Mouse (Mus musculus): ENCODE data around the gene Dguok. TPM values are rescaled to one million over a fixed set of nuclear protein-coding genes. Genes with fewer than 3 reads are reported as not detected.

Dguok gene
- total RNA-seq, 2 experiments from 2014 or later, result 35.3 to 51.7 TPM

GRCm38 (mm10) chr6:83456131-83456983 lies 50.4 kb downstream of the Dguok start:
- peak; percentile 45 for ATAC-seq (replicated peaks; ENCODE audit: poor library complexity)

GRCm38 (mm10) chr6:83455328-83456130 lies 51.2 kb downstream of the Dguok start:
- ATAC-seq (replicated peaks; ENCODE audit: poor library complexity), result peak; percentile 42

- no peak; the same call in 1 of the 2 replicates for ATAC-seq (replicated peaks; ENCODE audit: poor library complexity)
These were observed 53.1 kb downstream of the Dguok start for GRCm38 (mm10) chr6:83453706-83454105.

- peak; percentile 10; the same call in 1 of the 2 replicates for ATAC-seq (replicated peaks; ENCODE audit: poor library complexity)
These were observed 56.1 kb downstream of the Dguok start for GRCm38 (mm10) chr6:83450451-83451303.

- peak; percentile 46 for ATAC-seq (replicated peaks; ENCODE audit: poor library complexity)
These were observed 57.3 kb downstream of the Dguok start for GRCm38 (mm10) chr6:83449440-83449839.

- 0 out of 2 replicates have a peak, but pooled peaks have one; percentile 2 for ATAC-seq (replicated peaks; ENCODE audit: poor library complexity)
These were observed 57.9 kb downstream of the Dguok start for GRCm38 (mm10) chr6:83448911-83449310.

GRCm38 (mm10) chr6:83447031-83447430 lies 59.7 kb downstream of the Dguok start:
- ATAC-seq (replicated peaks; ENCODE audit: poor library complexity), result no peak

- ATAC-seq (replicated peaks; ENCODE audit: poor library complexity), result no peak
These were observed 61.0 kb downstream of the Dguok start for GRCm38 (mm10) chr6:83445796-83446195.

GRCm38 (mm10) chr6:83443441-83444340 lies 63.1 kb downstream of the Dguok start:
- ATAC-seq (replicated peaks; ENCODE audit: poor library complexity), result no peak

GRCm38 (mm10) chr6:83442639-83443038 lies 64.1 kb downstream of the Dguok start:
- no peak for ATAC-seq (replicated peaks; ENCODE audit: poor library complexity)

- peak; percentile 86 for ATAC-seq (replicated peaks; ENCODE audit: poor library complexity)
These were observed 65.3 kb downstream of the Dguok start for GRCm38 (mm10) chr6:83441259-83442061.

GRCm38 (mm10) chr6:83440510-83441258 lies 66.1 kb downstream of the Dguok start:
- no peak for ATAC-seq (replicated peaks; ENCODE audit: poor library complexity)

- no peak for ATAC-seq (replicated peaks; ENCODE audit: poor library complexity)
These were observed 66.6 kb downstream of the Dguok start for GRCm38 (mm10) chr6:83440197-83440509.

- ATAC-seq (replicated peaks; ENCODE audit: poor library complexity), result no peak
These were observed 67.0 kb downstream of the Dguok start for GRCm38 (mm10) chr6:83439781-83440180.

GRCm38 (mm10) chr6:83439119-83439767 lies 67.5 kb downstream of the Dguok start:
- ATAC-seq (replicated peaks; ENCODE audit: poor library complexity), result no peak

GRCm38 (mm10) chr6:83438584-83438983 lies 68.2 kb downstream of the Dguok start:
- no peak for ATAC-seq (replicated peaks; ENCODE audit: poor library complexity)

GRCm38 (mm10) chr6:83437802-83438201 lies 69.0 kb downstream of the Dguok start:
- ATAC-seq (replicated peaks; ENCODE audit: poor library complexity), result no peak

- ATAC-seq (replicated peaks; ENCODE audit: poor library complexity), result no peak
These were observed 69.5 kb downstream of the Dguok start for GRCm38 (mm10) chr6:83437225-83437624.

Measured in megakaryocyte progenitor cell, adult 5-6 weeks (primary cell).